Mouse (Mus musculus): ENCODE measurements around the gene Prr13. TPM values are rescaled to one million over a fixed set of nuclear protein-coding genes. Genes with fewer than 3 reads are reported as not detected.

The Prr13 gene
- total RNA-seq, 2 experiments from 2014 or later, result 55.0 to 57.5 TPM

DNA sequence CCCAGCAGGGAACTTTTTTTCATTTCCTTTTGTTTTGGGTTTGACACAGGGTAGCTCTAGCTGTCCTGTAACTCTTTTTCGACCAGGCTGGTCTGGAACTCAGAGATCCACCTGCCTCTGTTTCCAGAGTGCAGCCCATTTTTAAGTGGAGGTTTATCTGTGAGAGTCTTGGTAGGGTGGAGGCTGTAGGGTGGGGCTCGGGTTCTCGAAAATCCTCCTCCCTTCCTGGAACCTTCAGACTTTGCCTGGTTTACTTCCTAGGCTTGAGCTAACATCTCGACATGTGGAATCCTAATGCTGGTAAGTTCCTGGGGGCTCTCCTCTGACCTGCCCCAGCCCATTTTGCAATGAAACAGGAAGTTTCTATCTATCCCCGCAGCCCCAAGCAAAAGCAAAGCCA lies 1.0 kb downstream of the Prr13 start:
- no peak for DNase-seq (ENCODE audit: low spot score in 2 of 2)

DNA sequence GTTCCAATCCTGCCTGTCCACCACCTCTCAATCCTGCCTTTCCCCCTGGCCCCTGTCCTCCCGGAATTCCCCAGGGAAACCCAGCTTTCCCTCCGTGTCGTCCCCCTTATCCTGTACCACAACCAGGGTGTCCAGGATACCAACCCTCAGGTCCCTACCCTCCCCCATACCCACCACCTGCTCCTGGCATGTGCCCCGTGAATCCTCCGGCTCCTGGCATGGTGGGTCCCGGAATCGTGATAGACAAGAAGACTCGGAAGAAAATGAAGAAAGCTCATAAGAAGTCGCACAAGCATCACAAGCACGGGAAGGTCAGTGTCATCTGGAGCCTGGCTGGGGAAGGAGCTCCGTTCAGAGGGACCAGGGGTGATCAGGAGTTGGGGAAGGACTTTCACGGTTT lies 1.6 kb downstream of the Prr13 start:
- DNase-seq (ENCODE audit: low spot score in 2 of 2), result no peak

DNA sequence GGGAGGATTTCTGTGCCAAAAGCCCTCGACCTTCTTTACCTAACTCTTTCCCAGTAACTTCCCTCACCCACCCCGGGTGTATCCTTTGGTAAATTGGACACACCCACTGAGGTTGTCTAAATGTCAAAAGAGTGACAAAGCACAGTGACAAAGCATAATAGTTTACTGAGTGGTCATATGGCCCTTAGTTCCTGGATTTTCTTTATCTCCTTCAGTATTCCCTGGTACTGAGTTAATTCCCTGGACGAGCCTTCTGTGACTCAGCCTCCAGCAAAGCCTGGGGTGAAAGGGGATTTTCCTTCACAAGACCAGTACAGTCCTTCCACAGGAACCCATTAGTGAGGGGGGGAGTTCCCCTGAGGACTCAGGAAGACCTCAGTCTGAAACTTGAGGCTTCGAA lies 2.1 kb downstream of the Prr13 start:
- no peak for DNase-seq (ENCODE audit: low spot score in 2 of 2)

DNA sequence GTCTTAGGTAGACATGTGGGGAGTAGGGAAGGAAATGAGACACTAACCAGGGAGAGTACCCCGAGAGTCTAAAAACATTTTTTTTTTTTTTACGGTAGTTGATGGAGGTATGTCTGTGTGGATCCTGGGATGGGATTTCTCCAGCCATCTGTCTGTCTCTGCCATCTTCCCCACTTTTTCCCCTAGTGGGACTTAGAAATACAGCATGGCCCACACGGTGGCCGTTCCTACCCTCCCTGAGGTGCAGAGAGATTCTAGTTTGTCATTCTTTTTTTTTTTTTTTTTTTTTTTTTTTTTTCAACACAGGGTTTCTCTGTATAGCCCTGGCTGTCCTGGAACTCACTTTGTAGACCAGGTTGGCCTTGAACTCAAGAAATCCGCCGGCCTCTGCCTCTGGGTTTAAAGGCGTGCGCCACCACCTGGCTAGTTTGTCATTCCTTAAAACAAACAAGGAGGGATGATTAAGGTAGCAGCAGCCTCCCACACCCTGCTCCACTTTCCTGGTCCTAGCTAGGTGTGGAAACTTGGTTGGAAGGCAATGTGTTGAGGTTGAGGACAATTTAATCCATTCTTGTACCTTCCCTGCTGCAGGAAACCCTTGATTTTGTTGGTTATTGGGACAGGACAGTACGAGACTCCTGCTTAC lies 2.7 kb downstream of the Prr13 start:
- DNase-seq (ENCODE audit: low spot score in 2 of 2), result no peak

DNA sequence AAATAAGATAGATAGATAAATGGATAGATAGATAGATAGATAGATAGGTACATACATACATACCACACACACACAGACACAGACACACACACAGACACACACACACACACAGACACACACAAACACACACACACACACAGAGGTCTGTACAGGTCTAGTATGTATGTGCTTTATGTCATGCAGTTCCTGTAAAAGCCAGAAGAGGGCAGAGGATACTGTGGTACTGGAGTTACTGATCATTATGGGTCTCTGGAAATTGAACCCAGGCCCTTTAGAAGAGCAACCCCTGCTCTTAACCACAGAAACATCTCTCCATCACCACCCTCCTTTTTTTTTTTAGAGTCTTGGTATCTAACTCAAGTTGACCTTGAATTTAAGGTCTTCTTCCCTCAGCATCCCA lies 4.8 kb downstream of the Prr13 start:
- no peak for DNase-seq (ENCODE audit: low spot score in 2 of 2)

DNA sequence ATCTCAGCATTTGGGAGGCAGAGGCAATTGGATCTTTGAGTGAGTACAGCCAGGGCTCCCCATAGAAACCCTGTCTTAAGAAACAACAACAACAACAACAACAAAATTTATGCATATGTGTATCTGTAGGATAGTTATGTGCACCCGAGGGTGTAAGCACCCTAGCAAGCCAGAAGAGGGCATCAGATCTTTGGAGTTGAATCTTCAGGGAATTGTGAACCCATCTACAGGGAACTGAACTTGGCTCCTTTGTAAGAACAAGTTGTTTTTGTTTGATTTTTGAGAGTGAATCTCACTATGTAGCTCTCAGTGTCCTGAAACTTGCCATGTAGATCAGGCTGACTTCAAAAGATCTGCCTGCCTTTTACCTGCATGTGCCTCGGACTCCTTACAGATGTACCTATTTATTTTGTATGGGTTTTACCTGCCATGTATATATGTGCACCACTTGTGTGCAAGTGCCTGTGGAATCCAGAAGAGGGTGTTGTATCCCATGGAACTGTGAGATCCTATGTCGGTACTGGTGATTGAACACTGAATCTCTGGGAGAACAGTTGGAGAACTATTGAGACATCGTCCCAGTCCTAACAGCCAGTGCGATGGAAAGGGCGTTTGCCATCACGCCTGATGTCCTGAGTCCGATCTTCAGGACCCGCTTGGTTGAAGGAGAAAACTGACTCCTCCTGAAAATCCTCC lies 10.0 kb downstream of the Prr13 start:
- no peak for DNase-seq (ENCODE audit: low spot score in 2 of 2)

DNA sequence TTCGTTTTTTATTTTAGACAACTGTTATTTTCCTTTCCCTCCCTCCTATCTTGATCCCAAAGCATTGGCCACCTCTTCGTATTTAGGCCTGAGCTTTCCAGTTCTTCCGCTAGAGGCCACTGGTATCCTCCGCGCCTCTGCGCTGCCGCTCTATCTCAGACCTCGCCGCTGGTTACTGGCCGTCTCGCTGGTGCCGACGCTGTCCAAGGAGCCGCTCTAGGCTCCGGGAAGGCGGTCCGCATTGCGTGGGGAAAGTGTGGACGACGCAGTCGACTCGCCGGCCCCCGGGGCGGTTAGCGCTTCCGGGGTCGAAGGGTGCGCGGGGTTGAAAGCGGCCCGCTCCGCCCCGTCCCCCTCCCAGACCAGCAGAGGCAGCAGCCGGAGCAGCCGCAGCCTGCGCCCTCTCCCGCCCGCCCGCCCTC lies 11.4 kb downstream of the Prr13 start, which contains the start of gene Pcbp2:
Gene Pcbp2, plus strand, starts transcription at position 357 of the 422 bp plus-strand sequence.
- DNase-seq (ENCODE audit: low spot score in 2 of 2), result peak; percentile 94 to 96

DNA sequence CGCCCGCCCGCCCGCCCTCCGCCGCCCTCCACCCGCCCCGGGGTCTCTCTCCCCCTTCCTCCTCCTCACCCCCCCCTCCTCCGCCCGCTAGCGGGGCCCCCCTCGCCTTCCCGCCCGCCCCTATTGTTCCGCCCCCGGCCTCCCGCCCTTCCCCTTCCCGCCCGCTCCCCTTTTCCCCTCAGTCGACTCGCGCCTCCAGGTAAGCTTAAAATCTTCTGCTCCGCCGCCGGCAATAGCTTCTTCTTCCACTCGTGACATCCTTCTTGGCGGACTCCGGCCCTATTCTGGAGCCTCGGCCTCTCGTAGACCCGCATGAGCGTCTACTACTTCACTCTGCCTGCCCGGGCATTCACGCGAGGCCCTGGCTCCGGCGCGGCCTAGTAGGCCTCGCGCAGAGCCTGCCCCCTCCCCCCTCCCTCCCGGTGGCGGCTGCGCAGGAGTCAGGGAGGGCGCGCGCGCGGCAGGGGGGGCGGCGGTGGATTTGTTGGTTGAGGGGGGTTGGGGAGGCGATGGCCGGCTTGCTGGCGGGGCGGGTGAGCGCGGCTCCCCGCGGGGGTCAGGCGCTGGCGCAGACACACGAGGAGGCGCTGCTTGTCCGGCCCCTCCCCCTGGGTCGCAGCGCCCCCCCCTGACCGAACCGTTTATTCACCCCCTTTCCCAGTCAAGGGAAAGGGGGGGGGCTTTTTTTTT lies 11.9 kb downstream of the Prr13 start:
- peak; percentile 60 to 72 for DNase-seq (ENCODE audit: low spot score in 2 of 2)

DNA sequence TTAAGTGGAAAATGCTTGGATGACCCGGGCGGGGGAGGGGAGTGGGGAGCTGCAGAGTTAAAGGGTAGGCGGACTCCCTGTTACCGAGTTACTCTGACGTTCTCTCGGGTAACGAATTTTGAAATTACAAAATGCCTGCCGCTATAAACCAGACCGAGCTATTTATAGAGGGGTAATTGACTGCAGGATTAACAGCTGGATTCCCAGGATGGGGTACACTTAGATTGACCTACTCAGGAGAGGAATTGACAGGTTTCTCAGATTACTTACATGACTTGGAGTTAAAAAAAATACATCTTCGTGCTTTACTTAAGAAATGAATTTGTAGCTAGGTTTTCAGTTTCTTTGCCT lies 12.4 kb downstream of the Prr13 start:
- DNase-seq (ENCODE audit: low spot score in 2 of 2), result no peak

DNA sequence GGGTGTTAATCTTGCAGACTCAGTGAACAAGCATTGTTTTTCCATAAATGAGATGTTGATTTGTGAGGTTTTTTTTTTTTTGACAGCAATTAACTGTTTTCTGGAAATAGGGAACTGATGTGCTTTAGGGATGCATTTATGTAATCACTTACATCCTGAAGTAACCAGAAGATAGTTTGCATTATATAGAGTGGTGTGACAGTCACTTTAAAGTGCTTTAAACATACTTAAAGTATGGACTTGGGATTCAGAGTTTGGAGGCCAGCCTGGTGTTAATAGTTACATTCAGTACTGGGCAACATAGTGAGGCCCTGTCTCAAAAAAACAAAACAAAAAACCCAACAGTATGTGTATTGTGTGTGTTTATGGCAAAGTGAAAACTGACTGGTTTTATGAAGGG lies 12.9 kb downstream of the Prr13 start:
- no peak for DNase-seq (ENCODE audit: low spot score in 2 of 2)

DNA sequence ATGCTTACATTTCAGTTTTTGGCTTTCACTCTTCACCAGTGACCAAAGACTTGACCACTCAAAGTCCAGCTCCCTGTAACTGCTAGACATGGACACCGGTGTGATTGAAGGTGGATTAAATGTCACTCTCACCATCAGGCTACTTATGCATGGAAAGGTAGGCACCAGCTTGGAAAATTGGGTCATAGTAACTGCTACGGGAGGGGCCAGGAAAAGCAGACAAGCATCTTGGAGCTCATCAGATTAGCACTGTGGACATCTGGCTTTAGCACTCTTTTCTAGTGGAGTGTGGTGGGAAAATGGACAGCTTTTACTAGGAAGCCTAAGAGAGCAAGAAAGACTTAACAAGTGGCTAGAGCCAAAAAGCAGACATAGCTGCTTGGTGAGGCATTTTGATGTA lies 14.4 kb downstream of the Prr13 start:
- no peak for DNase-seq (ENCODE audit: low spot score in 2 of 2)

DNA sequence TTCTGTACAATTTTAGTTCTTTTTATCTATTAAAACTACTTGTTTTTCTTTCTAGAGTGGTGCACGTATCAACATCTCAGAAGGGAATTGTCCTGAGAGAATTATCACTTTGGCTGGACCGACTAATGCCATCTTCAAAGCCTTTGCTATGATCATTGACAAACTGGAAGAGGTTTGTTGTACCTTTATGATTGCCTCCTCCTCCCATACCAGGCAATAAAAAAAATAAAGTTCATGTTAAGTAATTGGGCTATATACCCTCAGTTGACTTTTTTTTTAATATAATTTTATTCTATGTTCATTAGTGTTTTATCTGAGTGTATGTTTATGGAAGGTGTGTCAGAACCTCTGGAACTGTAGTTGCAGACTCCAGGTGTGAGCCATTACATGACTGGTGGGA lies 15.7 kb downstream of the Prr13 start:
- no peak for DNase-seq (ENCODE audit: low spot score in 2 of 2)

DNA sequence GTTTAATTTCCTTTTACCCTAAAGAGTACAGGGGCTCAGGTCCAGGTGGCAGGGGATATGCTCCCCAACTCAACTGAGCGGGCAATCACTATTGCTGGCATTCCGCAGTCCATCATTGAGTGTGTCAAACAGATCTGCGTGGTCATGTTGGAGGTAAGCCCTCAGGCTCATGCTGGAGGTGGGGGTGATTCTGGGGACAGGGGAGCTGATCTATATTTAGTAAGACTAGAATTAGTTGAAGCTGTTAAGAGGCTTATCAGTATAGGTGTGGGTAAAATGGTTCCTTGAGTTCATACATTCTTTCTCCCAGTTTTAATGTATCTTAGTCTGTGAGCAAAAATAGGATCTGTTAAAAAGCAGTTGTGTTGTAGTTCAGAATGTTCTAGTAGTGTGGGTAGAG lies 24.3 kb downstream of the Prr13 start:
- DNase-seq (ENCODE audit: low spot score in 2 of 2), result no peak

DNA sequence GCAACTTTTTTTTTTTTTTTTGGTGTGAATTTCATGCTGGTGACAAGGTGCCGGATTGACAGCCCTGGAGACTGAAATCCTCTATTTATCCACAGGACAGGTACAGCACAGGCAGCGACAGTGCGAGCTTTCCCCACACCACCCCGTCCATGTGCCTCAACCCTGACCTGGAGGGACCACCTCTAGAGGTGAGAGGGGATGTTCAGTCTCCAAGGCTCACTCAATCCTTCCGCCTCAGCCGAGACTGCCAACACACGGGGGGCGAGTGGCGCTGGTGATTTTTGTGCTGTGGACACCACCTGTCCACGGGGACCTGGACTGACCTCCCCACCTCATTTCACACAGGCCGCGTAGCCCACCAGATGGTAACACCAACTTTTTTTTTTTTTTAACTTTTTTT lies 27.0 kb downstream of the Prr13 start:
- DNase-seq (ENCODE audit: low spot score in 2 of 2), result no peak

DNA sequence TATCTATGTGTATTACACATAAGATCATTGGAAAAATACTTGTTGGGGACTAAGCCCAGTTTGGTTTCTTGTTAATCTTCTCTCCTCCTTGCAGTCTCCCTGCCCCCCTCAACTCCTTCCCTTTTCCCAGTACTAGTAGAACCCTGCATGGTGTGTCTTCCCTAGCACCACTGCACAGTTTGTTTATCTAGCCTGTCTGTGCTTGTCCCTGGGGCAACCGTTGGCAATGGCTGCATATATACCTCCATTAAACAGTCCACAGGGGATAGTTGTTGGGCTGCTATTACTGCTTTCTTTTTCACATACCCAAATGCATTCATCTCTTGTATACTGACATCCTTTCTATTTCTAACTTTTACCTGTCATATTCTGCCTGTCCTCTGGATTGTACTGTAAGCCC lies 28.8 kb downstream of the Prr13 start:
- DNase-seq (ENCODE audit: low spot score in 2 of 2), result no peak

DNA sequence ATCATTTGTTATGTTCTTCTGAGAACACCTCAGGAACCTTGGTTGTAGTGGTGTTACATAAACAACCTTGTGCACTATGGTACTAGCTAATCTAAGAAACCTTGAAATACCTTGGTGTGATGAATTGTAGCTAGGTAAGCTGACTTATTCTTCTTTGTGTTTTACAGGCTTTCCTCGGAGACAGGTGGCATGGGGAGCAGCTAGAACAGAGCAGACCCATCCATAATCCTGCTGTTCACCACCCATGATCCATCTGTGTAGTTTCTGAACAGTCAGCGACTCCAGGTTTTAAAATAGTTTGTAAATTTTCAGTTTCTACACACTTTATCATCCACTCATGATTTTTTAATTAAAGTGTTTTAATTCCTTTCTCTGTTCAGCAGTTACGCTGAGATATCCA lies 39.5 kb downstream of the Prr13 start:
- DNase-seq (ENCODE audit: low spot score in 2 of 2), result no peak

DNA sequence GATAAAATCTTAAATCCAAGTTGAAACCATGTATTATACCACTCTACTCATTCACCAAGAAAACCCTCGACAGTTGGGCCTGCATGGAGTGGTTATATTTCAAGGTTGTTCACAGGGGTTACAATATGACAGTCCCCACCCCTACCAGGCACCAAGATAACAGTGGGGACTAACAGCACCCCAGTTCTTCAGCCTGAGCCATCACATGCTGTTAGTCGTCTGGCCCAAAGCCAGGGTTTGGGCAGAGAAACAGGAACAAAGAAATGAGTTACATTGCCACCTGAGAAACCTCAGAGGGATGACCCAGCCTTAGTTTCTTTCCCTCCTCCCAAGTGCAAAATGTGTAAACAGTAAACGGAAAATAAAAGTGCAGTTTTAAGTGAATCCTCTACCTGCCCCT lies 40.5 kb downstream of the Prr13 start:
- no peak for DNase-seq (ENCODE audit: low spot score in 2 of 2)

DNA sequence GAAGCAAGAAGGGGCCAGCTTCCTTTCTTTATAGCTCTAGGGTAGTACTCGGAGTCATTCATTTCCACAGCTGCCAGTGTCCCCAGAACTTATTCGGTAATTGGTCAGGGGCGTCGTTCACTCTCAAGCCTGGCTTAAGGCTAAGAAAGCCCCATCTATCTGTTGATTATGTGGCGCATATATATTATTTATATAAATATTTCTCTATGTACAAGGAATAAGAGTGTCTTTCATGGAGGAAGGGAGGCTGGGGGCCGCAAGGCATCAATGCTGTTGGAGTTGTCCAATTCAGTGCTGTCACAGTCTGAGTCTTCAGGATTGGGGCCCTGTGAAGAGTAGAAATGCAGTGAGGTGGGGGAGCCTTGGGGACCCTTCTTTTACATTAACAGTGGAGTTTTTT lies 41.0 kb downstream of the Prr13 start:
- no peak for DNase-seq (ENCODE audit: low spot score in 2 of 2)

DNA sequence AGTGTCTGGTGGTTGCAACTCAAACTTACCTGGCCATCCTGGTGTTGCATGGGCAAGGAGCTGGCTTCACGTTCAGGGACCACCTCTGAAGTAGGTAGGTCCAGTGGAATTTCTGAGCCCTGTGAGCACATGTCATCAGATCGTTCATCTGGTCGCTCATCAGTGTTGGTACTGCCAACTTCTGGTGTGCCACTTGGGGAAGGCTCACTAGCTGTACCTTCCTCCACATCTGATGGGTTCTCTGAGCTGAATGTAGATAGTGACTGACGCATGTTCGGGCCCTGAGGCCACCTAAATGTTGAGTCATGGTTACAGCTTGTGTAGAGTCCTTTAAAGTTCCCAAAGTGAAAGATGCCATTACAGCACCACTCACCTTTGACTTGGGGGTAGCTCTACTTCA lies 41.7 kb downstream of the Prr13 start:
- DNase-seq (ENCODE audit: low spot score in 2 of 2), result no peak

DNA sequence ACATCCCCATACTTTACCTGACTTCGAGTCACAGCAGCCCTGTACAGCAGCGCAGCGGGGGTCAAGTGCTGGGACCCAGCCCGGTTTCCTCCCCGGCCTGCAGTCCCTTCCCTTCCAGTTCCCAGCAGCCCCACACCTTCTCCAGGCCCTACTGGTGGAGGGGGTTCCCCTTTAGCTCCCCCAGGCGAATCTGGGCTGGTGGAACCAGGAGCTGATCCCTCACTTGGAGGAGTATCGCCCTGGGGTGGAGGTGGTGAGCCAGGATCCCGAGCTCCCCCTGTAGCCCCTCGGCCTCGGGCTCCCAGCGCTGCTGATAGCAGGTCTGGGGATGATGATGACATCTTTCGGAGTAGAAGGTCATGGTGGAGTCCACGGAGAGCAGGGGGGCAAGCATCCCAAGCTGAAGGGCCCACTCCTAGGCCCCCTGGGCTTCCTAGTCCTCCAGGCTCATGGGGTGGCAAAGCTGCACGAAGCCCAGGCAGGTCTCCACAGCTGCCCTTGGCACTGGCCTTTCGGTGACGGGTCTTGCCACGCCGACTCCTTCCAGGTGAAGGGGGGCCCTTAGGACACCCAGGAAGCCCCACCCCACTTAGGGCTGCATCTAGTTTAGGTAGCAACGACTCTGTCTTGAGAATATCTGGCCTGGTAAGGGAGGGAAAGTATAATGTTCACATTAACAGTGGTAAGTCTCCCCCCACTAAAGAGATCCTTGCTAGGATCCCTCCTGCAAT lies 42.4 kb downstream of the Prr13 start:
- DNase-seq (ENCODE audit: low spot score in 2 of 2), result no peak

DNA sequence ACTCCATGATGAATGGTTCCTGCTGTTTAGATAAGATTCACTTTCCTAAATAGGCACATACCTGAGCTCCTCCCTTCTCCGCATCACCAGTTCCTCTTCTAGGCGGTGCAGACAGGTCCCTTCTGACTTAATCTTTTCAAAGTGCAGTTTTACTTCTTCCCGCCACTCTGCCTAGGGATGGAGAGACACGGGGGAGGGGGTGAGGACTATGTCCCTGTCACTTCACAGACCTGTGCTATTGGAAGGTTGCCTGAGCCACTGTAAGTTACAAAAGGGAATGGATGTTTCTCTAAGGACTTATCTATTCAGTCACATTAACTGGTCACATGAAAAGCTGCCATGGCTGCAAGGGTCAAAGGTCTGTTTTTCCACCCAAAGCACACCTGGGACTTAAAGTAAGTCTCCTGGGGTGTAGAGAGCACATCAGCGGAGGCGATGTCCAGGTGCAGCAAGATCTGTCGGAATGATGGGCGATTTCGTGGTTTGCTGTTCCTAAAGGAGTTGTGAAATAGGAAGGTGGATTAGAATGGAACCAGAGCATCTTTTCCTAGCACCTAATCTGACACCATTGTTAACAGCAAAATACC lies 43.5 kb downstream of the Prr13 start:
- no peak for DNase-seq (ENCODE audit: low spot score in 2 of 2)

DNA sequence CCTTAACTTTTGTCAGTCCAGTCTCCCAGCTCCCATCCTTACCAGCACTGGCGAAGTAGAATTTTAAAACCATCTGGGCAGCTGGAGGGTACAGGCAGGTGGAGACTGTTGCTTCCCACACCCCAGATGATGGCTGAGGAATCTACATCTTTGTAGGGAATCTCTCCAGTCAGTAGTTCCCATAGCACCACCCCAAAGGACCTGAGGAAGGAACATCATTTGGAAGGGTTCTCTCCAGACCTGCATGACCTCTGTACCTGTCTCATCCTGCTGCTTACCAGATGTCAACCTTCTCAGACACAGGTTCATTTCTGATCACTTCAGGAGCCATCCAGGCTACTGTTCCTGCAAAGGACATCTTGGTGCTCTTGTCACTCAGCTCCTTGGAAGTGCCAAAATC lies 44.6 kb downstream of the Prr13 start, which contains the start of gene Gm10337:
Gene Gm10337, plus strand, starts transcription at position 276 of the 400 bp plus-strand sequence.
- no peak for DNase-seq (ENCODE audit: low spot score in 2 of 2)
